Mouse (Mus musculus) right cerebral cortex, postnatal 4 days (tissue): ENCODE measurements around the gene Ano4.
"Not testable (repeated sequence)": the region's sequence is repeated elsewhere in the genome, so short reads cannot be mapped to it uniquely, and the experiment has no call there.

Experiments
- DNase-seq: peaks from one replicate; pipeline ENCODE4 v3.0.0-alpha.2; 2022

Ano4 gene

GRCm38 (mm10) chr10:89111466-89111865 lies 233.1 kb downstream of the Ano4 start:
- DNase-seq: no peak

GRCm38 (mm10) chr10:89110917-89111316 lies 233.6 kb downstream of the Ano4 start:
- DNase-seq: no peak

DNA sequence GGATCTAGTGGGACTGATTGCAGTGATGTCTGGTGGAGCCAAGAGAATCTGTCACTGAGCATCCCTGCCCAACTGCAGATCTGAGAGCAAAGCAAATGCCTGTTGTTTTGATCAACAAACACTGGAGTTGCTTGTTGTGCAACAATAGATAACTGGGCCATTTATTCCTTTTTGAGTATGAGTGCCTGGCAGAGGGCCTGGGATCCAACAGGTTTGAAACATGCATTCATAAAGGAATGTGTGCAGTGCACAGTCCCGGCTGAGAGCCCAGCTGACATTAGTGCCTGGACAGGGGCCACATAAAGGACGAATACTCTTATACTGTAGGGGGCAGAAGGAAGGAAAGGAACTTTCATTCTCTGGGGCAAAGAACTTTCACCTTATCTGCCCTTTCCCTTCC lies 241.0 kb downstream of the Ano4 start:
- DNase-seq: no peak

- no peak for DNase-seq
These were observed 242.5 kb downstream of the Ano4 start for GRCm38 (mm10) chr10:89102025-89102424.

DNA sequence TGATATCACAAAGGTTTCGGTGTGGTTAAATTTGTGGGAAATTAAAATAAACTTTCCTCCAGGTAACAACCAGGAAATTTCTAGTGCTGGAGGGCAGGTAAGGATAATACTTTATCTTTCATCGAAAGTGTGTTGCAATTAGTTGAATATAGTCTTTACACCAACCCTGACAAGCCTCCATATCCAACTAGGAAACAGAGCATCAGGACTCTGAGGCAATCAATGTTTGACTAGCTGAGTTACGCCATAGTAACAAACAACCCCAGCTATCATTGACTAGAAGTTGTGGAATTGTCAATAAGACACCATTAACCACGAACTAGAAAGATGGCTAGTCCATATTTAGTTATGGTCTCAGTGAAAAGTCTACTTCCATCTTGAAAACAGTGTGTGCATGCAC lies 246.4 kb downstream of the Ano4 start:
- no peak for DNase-seq

DNA sequence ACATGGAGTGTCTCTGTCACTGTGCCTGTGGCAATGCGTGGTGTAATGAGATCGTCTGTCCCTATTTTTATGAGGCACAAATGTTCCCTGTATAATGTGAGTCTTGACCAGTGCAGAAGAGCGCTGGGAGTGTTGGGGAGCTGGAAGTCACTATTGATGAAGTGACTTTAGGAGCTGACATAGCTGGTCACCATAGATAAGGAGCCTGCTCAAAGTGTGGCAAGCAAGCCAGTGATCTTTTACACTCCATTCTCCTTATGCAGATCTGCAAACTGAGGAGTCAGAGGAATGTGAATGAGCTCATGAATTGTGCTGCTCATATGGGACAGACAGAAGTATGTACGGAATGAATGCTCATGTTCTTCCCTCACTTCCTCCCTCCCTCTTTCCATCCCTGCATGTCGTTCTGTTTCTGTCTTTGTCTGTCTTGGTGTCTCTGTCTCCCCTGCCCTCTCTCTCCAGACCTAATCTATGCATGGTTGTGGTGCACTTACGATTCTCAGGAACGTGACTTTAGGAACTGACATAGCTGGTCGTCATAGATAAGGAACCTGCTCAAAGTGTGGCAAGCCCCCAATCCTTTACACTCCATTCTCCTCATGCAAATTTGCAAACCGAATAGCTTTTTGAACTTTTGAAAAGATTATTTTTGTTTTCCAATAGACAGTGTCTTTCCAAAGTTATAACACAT lies 252.1 kb downstream of the Ano4 start:
- no peak for DNase-seq

DNA sequence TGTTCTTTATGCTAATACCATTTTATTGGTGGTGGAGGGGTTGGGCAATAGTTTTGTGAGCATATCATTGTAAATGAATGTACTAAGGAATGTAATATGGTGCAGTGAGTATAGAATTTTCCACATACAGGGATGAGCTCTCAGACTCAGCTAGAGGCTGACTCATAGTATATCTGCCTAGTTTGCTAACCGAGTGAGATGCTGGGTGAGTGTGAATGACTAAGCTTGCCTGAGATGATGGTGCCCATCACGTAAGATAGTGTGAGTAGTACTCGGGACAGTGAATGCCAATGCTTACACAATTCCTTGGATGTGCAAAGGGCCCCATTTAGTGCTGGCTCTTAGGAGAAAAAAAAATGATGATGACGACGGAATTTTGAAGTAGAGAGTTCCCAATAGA lies 267.1 kb downstream of the Ano4 start:
- no peak for DNase-seq

- no peak for DNase-seq
These were observed 288.7 kb downstream of the Ano4 start for GRCm38 (mm10) chr10:89055891-89056290.

DNA sequence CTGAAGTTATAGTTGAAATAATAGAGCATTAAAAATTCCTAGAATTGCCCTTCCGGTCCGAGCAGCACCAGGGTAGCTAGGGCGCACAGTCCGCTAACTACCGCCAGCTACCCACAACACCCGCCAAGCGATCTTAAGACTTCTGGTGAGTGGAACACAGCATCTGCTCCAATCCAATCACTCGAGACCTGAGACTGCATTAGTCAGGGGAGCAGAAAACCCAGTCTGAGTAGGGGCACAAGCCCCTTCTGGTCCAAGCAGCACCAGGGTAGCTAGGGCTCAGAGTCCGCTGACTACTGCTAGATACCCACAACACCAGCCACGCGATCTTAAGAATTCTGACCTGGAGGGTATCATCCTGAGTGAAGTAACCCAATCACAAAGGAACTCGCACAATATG lies 299.6 kb downstream of the Ano4 start:
- DNase-seq: not testable (repeated sequence)

DNA sequence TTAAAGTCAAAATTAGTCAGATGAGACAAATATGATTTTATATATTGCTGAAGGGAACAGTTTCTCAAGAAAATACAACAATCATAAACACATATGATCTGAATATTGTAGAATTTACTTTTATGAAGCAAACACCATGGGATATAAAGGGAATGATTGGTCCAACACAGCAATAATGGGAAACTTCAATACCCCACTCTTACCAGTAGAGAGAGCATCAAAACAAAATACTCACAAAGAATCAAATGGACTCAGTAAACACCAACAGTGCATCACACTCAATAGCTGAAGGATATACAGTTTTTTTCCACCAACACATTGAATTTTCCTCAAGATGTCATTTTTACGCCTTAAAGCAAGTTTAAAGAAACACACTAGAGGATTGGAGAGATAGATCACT lies 300.4 kb downstream of the Ano4 start:
- no peak for DNase-seq

- DNase-seq: peak; percentile 2
These were observed 325.6 kb downstream of the Ano4 start for GRCm38 (mm10) chr10:89018926-89019325.

GRCm38 (mm10) chr10:89008303-89008702 lies 336.3 kb downstream of the Ano4 start:
- no peak for DNase-seq

DNA sequence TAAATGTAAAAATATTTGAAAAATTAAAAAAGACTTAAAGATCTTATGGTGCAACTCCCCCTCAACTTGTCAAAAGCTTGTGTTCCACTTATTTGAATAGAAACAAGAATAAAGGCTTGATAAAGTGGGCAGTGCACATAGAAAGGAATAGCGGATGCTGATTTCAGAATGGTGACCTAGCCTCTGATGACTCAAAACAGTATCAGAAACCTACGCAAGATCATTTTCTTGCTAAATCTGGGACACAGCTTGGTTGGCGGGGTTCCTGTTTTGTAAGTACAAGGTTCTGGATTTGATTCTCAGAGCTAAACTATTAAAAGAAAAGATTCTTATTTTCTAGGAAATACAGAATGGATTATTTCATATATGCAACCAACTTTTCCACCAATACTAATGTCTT lies 340.0 kb downstream of the Ano4 start:
- DNase-seq: no peak

GRCm38 (mm10) chr10:88986925-88987324 lies 357.6 kb downstream of the Ano4 start:
- no peak for DNase-seq

GRCm38 (mm10) chr10:88983444-88983843 lies 361.1 kb downstream of the Ano4 start:
- DNase-seq: peak; percentile 55

DNA sequence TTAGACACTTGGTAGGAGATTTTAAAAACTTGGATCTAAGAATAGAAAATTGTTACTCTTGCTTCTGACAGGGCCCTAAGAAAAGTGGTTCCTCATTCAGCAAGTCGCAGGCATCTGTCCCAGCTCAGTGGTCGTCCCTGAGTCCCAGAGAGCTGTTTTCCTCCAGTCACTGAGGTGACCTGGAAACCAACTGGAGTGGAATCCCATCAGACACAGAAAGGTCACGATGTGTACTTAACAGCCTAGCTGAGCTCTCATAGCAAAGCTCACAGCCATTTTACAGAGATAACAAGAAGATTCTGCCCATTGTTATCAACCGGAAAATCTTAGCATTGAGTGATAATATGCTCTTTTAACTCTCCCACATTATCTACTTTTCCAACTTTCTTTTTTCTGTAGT lies 365.1 kb downstream of the Ano4 start:
- DNase-seq: no peak

DNA sequence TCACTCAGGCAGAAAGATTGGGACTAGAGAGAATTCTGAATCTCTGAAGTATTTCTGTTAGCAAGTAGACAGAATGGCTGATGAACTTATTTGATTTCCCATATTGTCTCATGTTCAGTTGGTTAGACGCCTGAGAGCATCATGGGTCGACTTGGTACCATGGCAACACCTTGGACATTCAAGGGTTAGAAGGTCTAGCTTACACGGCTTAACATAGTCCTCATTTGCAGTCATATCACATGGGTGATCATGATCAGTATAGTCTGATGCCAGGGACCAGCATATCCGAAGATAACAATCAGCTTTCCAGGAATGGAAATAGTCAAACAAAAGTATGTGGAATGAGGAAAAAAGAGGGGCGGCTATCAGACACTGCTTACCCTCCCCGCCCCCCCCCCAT lies 365.6 kb downstream of the Ano4 start:
- no peak for DNase-seq

DNA sequence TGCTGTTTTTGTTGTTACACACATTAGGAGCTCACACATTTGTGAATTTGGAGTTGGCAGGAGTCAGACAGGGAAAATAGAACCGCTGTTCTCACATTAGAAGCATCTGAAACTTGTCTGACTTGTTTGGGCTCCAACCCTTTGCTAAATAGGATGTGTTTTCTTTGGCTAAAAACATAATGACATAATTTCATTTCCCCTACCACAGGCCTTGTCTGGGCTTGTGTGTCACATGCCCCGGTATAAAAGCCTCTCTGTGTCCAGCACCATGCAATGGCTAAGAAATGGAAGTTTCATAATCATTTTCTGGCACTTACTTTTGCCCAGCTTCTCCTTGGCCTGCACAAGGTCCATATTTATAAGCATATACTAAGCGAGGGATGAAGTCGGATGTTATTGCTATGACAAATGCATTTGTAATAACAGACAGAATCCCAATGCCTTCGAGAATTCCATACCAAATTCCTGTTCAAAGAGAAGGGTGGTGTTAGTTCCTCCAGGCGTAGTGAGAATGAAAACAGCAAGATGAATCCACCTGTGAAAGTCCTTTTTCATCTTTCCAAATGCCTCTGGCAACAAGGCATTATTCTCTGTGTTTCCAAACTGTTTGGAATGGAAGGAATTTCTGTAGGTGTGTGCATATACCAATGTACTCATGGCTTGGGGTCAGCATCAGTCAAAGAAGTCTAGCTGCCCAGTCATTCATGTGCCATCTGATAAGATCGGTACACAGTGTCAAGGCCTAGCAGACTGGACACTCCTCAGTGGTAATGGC lies 373.4 kb downstream of the Ano4 start:
- DNase-seq: no peak

GRCm38 (mm10) chr10:88968586-88968985 lies 376.0 kb downstream of the Ano4 start:
- DNase-seq: no peak

- DNase-seq: no peak
These were observed 383.8 kb downstream of the Ano4 start for GRCm38 (mm10) chr10:88960791-88961190.

DNA sequence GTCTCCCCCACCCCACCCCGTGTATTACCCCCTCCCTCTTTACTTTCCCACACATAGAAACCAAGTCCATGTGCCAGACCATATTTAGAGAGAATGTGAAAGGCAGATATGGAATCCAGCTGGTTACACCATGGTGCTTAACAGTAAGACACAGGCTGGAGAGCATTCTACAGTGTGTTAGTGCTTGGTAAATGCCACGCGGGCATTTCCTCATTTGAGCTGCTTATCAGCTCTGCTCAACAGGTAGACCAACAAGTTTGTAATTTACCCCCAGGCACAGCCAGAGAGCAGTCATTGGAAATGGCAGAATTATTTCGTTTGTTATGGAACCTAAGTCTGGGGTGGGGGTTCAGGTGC lies 394.3 kb downstream of the Ano4 start:
- no peak for DNase-seq

DNA sequence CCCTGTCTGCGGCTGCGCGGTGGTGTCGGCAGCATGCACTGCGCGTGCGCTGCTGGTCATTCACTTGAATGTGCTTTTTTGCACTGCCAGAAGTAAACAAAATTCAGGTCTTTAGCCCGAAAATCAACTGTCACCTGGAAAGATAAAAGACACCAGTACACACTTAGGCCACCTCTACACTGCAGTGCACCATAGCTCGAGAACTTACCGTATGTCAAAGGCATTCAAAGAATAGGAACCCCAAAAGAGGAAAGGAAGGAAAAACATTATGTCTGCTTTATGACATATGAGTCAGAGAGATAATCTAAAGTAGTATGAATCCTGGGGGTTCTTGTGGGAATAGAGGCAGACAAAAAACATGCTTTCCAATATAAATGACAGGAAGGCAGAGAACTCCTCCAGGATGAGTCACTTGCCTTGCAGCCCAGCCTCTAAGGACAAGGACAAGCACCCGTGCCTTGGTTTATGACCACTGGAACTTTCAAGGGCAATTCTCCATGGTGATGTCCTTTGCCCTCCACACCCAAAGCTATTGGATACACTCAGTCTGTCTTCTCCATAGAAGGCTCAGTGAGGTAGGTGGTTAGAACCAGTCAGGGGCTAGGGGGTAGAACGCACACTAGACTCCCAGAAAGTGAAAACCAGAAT lies 394.8 kb downstream of the Ano4 start:
- no peak for DNase-seq
